Mouse (Mus musculus) CD4-positive helper T cell, adult 2 months (primary cell): Measurements from ENCODE around the gene Il34.

Experiments used
- DNase-seq: peaks from one replicate; pipeline ENCODE4 v3.0.0-alpha.2; 2012; ENCODE audit warnings: low read depth, missing footprints, low spot score

The Il34 gene

GRCm38 (mm10) chr8:110740629-110741175 lies 65.0 kb downstream of the Il34 start:
- no peak for DNase-seq

DNA sequence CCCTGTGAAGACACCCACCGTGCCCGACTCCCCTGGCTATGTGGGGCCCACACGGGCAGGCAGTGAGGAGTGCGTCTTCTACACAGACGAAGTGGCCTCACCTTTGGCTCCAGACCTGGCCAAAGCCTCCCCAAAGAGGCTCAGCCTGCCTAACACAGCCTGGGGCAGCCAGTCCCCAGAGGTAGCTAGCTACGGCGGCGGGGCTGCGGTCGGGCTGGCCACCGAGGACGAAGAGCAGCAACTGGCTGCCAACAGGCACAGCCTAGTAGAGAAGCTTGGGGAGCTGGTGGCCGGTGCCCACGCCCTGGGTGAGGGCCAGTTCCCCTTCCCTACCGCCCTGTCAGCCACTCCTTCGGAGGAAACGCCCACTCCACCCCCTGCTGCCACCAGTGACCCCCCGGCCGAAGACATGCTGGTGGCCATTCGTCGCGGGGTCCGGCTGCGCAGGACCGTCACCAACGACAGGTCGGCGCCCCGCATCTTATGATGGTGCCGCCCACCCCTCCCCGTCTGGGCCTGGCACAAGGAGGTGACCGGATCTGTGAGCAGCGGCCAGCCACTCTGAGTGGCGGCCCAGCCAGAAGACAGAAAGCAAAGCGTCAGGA lies 67.0 kb downstream of the Il34 start:
- no peak for DNase-seq

- DNase-seq, result no peak
Measured at GRCm38 (mm10) chr8:110733036-110733435, 72.7 kb downstream of the Il34 start.

DNA sequence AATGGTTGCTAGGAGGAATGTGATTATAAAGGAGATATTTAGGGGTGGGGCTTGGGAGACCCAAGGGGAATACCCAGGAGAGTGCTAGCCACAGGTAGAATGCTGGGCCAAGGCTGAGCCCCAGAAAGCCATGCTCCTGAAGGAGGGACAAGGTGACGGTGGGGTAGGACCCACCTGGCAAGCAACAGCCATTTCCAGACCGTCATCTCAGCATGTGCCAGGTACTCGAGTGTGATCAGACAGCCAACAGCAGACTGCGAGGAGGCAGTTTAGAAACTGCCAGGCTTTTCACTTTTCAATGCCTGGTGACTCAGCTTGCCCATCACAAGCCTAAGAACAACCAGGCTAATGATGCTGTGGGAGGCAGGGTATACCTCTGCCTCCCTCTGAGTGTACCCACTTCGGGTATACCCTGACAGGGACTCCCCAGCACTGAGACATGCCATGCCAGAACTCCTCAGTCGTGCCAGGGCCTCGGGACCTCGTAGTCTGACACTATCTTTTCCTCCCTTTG lies 74.3 kb downstream of the Il34 start:
- DNase-seq, result no peak

DNA sequence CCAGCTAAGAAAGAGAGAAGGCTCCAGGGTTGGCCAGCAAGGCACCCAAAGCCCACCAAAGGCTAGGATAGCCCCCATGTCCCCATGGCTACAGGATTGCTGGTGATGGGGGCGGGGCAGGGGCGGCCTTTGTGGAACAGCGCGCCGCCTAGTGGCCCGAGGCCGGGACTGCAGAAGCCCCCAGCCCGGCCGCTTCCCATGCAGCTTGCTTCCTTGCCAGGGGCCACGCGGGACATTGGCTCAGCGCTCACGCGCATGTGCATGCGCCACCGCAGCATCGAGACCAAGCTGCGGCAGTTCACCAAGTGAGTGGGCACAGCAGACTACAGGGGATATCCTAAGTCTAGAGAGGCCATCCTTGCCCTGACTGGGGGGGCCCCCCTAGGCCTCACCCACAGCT lies 78.8 kb downstream of the Il34 start:
- peak; percentile 37 for DNase-seq

DNA sequence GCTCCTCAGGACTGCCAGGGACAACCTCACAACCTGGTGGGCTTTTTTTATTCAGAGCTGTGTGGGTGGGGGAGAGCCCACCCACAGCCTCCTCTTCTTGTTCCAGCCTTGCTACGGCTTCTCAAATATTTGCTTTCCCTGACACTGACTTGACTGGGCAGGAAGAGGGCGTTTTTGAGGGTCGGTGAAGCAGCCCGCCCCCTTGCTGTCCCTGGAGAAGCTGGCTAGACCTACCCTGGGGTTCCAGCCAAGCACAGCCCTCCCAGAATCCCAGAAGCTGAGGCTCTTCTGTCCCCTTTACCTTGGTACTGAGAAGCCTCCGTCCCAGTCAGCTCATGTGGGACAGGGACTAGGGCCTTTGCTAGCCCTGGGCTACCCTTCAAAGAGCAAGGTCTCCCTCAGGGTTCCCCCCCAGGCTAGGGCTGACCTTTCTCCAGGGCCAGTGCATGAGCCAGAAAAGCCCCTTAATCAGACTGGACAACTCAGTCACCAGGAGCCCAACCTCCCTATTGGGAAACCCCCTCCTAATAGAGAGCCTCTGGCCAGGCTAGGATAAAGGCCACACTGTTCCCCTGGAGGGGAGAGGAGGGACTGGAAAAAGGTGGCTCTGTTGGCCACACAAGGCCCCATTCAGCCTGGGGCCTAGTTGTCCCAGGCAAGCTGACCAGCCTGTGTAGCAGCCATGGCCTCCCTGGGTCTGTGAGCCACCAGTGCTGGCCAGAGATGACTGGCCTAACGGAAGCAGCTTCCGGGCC lies 80.5 kb downstream of the Il34 start:
- no peak for DNase-seq

DNA sequence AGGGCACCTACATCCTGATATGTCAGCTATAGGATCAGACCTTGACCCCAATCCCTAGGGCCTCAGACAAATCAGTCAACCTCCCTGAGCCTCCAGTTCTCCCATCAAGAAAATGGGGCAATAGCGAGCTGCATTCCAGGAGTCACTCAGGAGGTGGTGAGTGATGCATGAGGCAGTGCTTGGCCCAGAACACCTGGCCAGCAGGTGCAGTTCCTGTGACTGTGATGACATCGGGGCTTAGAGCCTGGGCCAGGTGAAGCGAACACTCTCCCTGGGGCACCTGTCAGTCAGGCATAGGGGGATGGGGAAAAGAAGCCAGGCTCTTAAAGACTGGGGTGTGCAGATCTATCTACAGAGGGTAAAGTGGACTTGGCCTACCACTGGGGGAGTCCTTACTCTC lies 81.2 kb downstream of the Il34 start:
- no peak for DNase-seq

DNA sequence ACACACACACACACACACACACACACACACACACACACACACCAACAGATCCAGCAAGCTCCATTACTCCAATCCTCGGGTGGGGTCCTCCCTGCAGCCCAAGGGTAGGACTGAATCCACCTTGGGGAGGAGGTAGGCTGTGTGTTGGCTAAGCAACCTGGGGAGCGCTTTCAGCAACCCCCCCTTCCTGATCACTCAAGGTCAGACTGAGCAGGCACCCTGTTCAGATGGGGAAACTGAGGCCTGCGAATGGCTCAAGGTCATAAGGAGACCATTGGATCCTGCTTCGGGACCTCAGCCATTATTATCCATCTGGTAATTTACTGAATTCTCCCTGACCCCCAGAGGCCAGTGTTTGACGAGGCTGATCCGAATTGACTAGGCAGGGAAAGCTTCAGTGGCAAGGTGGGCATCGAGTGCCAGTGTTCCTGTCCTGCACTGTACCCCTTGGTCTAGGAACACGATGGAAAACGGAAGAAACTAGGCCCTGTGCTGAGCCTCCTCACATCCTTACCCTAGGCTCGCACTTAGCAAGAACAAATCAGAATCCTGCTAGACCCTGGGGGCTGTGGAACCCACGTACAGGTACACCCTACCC lies 83.2 kb downstream of the Il34 start:
- DNase-seq, result no peak

- DNase-seq, result no peak
Measured at GRCm38 (mm10) chr8:110721606-110722413, 83.9 kb downstream of the Il34 start.

DNA sequence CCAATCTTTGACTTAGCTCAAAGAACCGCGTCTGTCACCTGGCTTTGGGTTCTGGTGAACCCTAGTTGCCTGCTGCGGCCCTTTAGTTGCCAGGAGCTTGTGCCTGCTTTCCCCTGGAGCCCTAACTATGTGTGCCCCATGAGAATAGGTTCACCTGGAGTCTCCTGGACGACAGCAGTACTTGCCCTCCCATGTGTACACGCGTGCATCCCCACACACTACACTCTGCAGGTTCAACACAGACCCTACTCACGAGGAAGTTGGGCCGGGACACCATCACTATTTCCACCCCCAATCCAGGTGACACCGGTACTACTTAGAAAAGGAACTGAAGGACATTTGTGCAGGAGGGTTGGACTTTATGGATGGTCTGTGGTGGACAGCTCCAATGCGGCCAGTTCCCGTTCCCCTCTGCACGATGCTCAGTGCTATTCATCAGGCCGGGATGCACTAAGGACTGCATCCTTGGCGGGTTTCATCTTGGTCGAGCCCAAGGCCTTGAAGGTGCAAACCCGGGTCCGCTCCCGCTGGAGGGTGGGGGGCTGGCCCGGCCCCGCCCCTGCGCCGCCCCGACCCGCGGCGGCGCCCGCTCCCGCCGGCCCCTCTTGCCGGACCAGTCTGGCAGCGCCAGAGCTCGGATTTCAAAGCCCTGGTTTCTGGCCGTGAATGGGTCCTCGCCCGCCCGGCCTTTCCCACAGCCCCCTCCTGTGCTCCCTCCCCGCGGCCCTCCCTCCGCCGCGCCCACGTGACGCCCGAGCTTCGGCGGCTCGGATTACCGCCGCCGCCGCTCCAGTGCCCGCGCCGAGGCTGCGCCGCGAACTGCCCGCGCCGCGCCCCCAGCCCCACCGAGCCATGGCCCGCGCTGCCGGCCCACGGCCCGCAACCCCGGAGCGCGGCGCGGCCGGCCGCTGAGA lies 84.8 kb downstream of the Il34 start, which contains the start of gene Mtss1l:
TSS of gene Mtss1l (plus strand) at position 792 of the 914 bp plus-strand sequence.
- peak; percentile 22 for DNase-seq

DNA sequence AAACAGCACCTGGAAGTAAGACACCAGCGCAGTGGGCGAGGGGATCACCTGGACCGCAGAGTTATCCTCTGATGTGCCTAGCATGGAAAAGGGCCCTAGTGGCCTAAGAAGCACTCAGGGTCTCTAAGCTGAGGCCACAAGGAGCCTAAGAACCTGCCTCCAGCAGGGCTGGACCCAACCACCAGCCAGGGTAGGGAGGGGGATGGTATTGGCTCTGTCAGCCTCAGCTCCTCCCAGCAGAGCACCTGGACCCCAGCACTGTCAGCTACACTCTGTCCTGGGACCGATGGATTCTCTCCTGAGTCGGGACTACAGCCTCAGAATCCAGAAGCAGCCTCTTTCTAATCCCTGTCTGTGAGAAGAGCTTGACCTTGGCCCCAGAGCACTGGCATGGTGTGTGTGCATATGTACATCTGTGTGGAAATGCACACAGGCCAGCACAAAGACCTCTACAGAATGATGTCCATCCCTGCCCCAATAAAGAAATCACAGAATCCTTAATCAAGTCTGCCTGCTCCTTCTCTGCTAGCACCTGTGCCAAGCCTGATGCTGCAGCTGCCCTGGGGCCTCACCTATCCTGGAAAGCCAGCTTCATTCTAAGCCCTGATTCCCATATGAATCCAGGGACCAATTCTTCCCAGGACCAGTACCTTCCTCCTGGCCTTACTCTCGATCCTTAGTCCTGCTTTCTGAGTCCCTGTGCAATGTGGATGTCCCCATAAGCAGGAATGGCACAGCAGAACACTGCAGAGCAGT lies 85.6 kb downstream of the Il34 start:
- no peak for DNase-seq

DNA sequence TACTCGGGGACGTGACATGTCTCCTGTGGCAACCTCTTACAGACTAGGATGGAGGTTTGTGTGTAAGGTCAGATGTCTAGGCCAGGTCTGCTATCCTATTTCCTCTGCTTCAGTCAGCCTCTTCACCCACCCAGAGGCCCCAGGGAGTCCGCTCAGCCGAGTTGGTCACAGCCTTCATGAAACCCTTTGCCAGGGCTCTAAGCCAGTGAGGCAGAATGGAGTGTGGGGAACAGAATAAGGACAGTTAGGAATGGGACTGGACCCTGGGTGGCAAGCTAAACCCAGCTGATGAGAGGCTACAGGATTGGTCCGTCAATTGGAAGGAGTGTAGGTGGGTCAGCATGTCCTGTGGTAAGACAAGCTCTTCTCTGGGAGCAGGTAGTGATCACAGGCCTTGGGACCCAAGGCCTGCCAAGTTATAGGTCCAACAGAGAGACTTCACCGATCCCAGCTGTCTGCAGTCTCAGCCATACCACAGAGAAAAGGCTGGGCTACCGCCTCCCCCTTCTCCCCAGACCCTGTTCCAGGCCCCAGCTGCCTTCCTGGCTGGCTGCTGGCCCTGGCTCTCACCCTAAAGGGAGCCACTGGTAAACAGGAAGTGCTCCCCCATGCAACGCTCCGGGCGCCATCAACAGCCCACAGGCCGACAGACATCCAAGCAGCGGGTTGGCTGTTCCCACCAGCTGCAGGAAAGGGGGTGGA lies 86.6 kb downstream of the Il34 start:
- DNase-seq, result no peak

DNA sequence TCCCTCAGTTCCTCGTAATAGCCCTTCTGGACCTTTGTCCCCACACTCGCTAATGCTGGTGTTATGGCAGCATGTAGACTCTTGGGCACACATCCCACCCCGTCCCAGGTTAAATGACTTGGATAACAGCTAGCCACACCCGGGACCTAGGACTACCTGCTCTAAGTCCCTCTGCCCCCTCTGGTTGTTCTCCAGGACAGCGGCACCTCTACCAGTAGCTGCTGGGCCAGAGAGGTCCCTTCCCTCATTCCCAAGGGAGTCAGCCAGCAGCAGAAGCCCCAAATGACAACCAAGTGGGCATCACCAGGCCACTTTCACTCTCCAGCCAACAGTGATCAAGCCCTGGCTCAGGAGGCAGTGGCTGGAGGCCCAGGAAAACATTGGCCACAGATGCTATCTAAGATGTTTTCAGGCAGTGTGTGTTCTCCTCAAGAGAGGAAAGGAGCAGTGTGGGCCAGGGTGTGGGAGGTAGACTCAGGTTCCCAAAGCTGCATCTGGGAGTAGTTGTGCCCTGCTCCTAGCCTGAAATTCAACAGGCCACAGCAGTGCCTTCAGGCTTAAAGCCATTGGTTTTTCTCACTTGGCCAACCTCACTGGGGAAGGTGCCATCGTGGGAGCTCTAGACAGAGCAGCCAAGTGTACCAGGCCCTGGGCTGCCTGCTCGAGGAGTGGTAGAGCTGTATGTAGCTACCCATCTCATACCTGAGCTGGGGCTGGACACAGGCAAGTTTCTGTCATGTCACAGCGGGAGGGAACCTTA lies 87.3 kb downstream of the Il34 start:
- DNase-seq, result no peak

GRCm38 (mm10) chr8:110717131-110717530 lies 88.6 kb downstream of the Il34 start:
- DNase-seq, result no peak

DNA sequence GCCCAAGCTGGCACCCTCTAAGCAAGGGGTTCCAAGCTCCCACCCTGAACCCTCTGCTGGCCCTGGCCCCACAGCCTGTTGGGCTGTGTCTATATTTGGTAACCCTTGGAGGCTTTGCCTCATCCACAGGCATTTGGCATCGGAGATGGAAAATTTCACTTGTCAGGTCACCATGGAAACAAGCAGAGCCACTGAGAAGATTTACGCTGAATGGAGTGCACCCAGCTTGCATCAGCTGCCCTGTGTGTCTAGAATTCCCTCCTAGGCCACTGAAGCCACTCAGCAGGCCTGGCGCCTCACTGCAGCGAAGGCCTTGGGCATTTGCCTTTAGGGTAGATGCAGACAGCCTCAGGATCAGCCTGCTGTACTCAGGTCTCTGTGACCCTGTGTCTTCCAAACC lies 89.6 kb downstream of the Il34 start:
- DNase-seq, result no peak

DNA sequence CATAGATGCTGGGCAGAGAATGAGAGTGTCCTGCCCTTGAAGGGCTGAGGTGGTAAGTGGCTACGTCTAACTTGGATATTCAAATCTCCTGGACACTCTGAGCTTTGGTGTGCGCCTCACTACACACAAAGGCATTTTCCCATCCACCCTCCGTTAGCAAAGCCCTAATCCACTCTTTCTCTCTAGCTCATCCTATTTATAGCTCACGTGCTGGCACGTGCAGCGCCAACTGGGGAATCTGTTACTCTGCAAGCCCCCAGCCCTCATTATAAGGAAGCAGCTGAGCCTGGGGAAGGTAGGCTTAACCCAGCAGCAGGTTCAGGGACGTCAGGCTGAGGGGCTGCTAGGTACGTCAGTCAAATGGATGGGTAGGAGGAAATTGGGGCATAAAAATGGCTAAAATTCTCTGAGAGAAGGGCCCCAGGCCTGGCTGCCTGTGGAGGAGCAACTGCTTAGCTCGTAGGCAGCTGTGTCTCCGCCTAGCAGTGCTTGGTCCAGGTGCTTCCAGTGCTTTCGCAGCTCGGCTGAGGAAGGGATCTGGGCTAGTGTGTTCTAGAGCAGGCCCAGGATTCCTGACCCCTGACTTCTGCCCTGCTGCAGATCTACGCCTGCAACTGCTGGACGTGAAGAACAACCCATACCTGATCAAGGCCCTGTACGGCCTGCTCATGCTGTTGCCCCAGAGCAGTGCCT lies 90.8 kb downstream of the Il34 start:
- DNase-seq, result no peak

DNA sequence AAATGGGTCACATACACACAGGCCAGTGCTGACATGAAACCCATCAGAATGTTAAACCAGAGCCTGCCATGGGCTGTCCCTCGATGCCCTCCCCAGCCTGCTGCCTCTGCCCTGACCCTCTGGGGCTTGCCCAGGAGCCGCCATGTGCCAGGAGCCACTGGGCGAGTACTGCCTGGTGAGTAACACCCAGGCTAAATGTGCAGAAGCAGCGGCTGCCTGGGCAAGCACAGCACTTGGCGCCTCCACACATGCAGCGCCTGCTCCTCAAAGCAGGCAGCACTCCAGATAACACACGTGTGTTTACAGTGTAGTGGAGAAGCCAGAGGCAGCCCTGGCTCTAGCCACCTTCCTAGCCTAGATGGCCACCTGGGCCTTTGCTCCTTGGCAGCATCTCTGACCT lies 92.7 kb downstream of the Il34 start:
- no peak for DNase-seq
